Mouse (Mus musculus): ENCODE measurements at regions not wholly inside any gene's neighbourhood (a gene's known extent, or its start where the extent isn't known, plus 50 kb on each side); places are given as distances from the start of the nearest gene placed in this dataset.

DNA sequence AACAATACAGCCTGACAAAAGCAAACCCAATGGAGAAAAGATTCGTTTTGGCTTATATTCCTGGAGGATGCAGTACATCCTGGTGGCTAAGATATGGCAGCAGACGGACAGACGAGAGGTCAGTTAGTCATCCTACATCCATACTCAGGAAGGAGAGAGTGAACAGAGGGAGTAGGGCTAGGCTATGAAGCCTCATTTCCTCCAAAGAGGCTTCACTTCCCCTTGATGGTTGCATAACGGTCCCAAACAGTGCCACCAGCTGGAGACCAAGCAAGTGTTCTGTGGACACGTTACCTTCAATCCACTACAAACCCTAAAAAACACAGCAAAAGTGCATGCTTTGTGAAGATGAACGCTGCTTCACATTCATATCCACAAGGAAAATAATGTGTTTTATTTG, 442.1 kb downstream of the Dmrt2 start:
- TF ChIP-seq CTCF (IDR thresholded peaks at IDR 0.05; ENCODE audit: low read depth) (no peak), EP300 (IDR thresholded peaks at IDR 0.05; ENCODE audit: low read depth) (no peak)

Measured in heart, postnatal 0 days (tissue).